ENCODE assay signal across 9 mouse cellular contexts in genomic region chr7:139994676-139995075, GRCm38 (mm10). TPM values are rescaled to one million over a fixed set of nuclear protein-coding genes. Genes with fewer than 3 reads are reported as not detected.
DNase-seq lines count a peak whose midpoint lies in the region; ATAC-seq lines count a peak whose summit lies in the region.
"Had no signal": no experiment of that assay in that cellular context is flagged by ENCODE, and none has a peak within 500 bp of the region (broad histone marks: within the 10 kb centered on the region; RNA-seq: fewer than 3 reads in every experiment).

No protein-coding gene starts in this region.

- no peaks in the 10 kb centered on the region for H3K9me3 ChIP-seq in midbrain, embryonic 14.5 days (ENCODE audit: control insufficient read depth, low read length)
- no peaks in the 10 kb centered on the region for H3K9me3 ChIP-seq in midbrain, embryonic 16.5 days (replicated peaks; ENCODE audit: control insufficient read depth, low read length, poor library complexity, severe bottlenecking)
- no peaks in the 10 kb centered on the region for H3K9me3 ChIP-seq in neural tube, embryonic 11.5 days (ENCODE audit: control insufficient read depth, low read length)

- H3K4me1 ChIP-seq in midbrain, embryonic 14.5 days (ENCODE audit: control insufficient read depth, insufficient read depth, low read length) = no peaks in the 10 kb centered on the region
- H3K4me1 ChIP-seq in midbrain, embryonic 16.5 days (ENCODE audit: control insufficient read depth, insufficient read depth, low read length) = no peaks in the 10 kb centered on the region
- H3K4me1 ChIP-seq in neural tube, embryonic 11.5 days (ENCODE audit: control insufficient read depth, insufficient read depth, low read length) = no peaks in the 10 kb centered on the region

- no peak overlapping the region for H3K4me2 ChIP-seq in midbrain, embryonic 14.5 days (ENCODE audit: low read length)
- no peak overlapping the region for H3K4me2 ChIP-seq in midbrain, embryonic 16.5 days (ENCODE audit: low read length)
- H3K4me2 ChIP-seq in neural tube, embryonic 11.5 days (ENCODE audit: low read depth) = no peak overlapping the region

- no peak for ATAC-seq in midbrain, embryonic 14.5 days (ENCODE audit: low FRiP score, low TSS enrichment)
- ATAC-seq in midbrain, embryonic 16.5 days = no peak
- ATAC-seq in common myeloid progenitor, adult 5-6 weeks (replicated peaks; ENCODE audit: low read depth, poor library complexity, severe bottlenecking) = peak; percentile 73
- peak; percentile 45; the same call in 1 of the 2 replicates for ATAC-seq in neural tube, embryonic 11.5 days (ENCODE audit: insufficient read depth, low FRiP score, low TSS enrichment)

- peak; percentile 82 for DNase-seq in midbrain, embryonic 14.5 days
- DNase-seq in WW6 (ENCODE audit: low read depth, low spot score) = peak; percentile 43
- DNase-seq in heart, postnatal 14 days = peak; percentile 59 to 71
- peak; percentile 75 to 83 for DNase-seq in left cerebral cortex, postnatal 25 days (ENCODE audit: low spot score in 2 of 2)
- peak; percentile 65 for DNase-seq in neural tube, embryonic 11.5 days (ENCODE audit: low spot score)
- DNase-seq in thymus, postnatal 0 days (ENCODE audit: low spot score) = peak; percentile 72

- H3K27me3 ChIP-seq in midbrain, embryonic 14.5 days (ENCODE audit: control insufficient read depth, insufficient read depth, low read length) = no peaks in the 10 kb centered on the region
- H3K27me3 ChIP-seq in midbrain, embryonic 16.5 days (ENCODE audit: control insufficient read depth, insufficient read depth, low read depth, low read length) = no peaks in the 10 kb centered on the region
- H3K27me3 ChIP-seq in neural tube, embryonic 11.5 days (ENCODE audit: control insufficient read depth, insufficient read depth, low read length) = no peaks in the 10 kb centered on the region

- no peak overlapping the region for H3K9ac ChIP-seq in midbrain, embryonic 14.5 days (replicated peaks; ENCODE audit: low read length)
- no peak overlapping the region for H3K9ac ChIP-seq in midbrain, embryonic 16.5 days (ENCODE audit: low read depth, low read length)
- no peak overlapping the region for H3K9ac ChIP-seq in neural tube, embryonic 11.5 days (ENCODE audit: low read length)

- no peak overlapping the region for H3K27ac ChIP-seq in midbrain, embryonic 14.5 days (replicated peaks; ENCODE audit: low read depth, low read length)
- H3K27ac ChIP-seq in midbrain, embryonic 16.5 days (ENCODE audit: low read length) = no peak overlapping the region
- H3K27ac ChIP-seq in neural tube, embryonic 11.5 days (ENCODE audit: low read depth, low read length) = no peak overlapping the region

- 37% methylated on average over 3 of the region's 3 CpGs for WGBS in midbrain, embryonic 14.5 days
- WGBS in midbrain, embryonic 16.5 days = 30% methylated on average over 3 of the region's 3 CpGs
- 46% methylated on average over 3 of the region's 3 CpGs for WGBS in neural tube, embryonic 11.5 days

- H3K36me3 ChIP-seq in midbrain, embryonic 14.5 days (ENCODE audit: control insufficient read depth, insufficient read depth, low read length) = peaks cover 47% of the 10 kb centered on the region
- H3K36me3 ChIP-seq in midbrain, embryonic 16.5 days (ENCODE audit: control insufficient read depth, insufficient read depth, low read length) = peaks cover 27% of the 10 kb centered on the region
- H3K36me3 ChIP-seq in neural tube, embryonic 11.5 days (ENCODE audit: control insufficient read depth, insufficient read depth, low read length) = peaks cover 19% of the 10 kb centered on the region

- intact Hi-C loops in heart, postnatal 14 days (cut with DNase I) = loop anchor here (1.0 to 2.0 kb wide), 2 partner anchors 25 to 90 kb away; no protein-coding TSS in a partner anchor
- intact Hi-C loops in left cerebral cortex, postnatal 25 days (cut with DNase I) = loop anchor here (2.0 kb wide), 2 partner anchors 26 to 90 kb away; no protein-coding TSS in a partner anchor

- H3K4me3 ChIP-seq in midbrain, embryonic 14.5 days (replicated peaks; ENCODE audit: low read depth, low read length) = no peak overlapping the region
- no peak overlapping the region for H3K4me3 ChIP-seq in midbrain, embryonic 16.5 days (ENCODE audit: low read depth, low read length)
- no peak overlapping the region for H3K4me3 ChIP-seq in neural tube, embryonic 11.5 days (ENCODE audit: low read depth, low read length)

RNA-seq across cellular contexts. Expression of gene Adam8, which starts 2.3 kb away (rescaled TPM):
- polyA plus RNA-seq in midbrain, embryonic 14.5 days (2014; fragmentation: Nextera tagmentation; extraction: Ambion mirVana) = 2.8 and 3.6 TPM in 2 replicates
- 3.0 and 3.9 TPM in 2 replicates for polyA plus RNA-seq in midbrain, embryonic 16.5 days (2015; fragmentation: Nextera tagmentation; extraction: Ambion mirVana)
- total RNA-seq in common myeloid progenitor, adult 5-6 weeks (2017) = 0.34 and 0.46 TPM in 2 replicates
- total RNA-seq in heart, postnatal 14 days (2021) = under 1 TPM; 0.93 TPM
- total RNA-seq in left cerebral cortex, postnatal 25 days (2021) = 1 to 10 TPM; 2.6 to 2.7 TPM
- polyA plus RNA-seq in neural tube, embryonic 11.5 days (2014; fragmentation: Nextera tagmentation; extraction: Ambion mirVana) = 2.0 and 3.0 TPM in 2 replicates
- polyA plus RNA-seq in thymus, postnatal 0 days (2015; fragmentation: Nextera tagmentation; extraction: Ambion mirVana) = 5.3 and 6.7 TPM in 2 replicates

RNA-seq across cellular contexts. Expression of gene 6430531B16Rik, which starts 16.1 kb away (rescaled TPM):
- 0.74 and 0.76 TPM in 2 replicates for polyA plus RNA-seq in midbrain, embryonic 14.5 days (2014; fragmentation: Nextera tagmentation; extraction: Ambion mirVana)
- polyA plus RNA-seq in midbrain, embryonic 16.5 days (2015; fragmentation: Nextera tagmentation; extraction: Ambion mirVana) = 0.95 and 1.0 TPM in 2 replicates
- total RNA-seq in common myeloid progenitor, adult 5-6 weeks (2017) = 0.49 TPM in 1 of 2 replicates, not detected in the other
- not detected for total RNA-seq in heart, postnatal 14 days (2021)
- total RNA-seq in left cerebral cortex, postnatal 25 days (2021) = 1 to 10 TPM in 1 of 2 experiments, under 1 TPM in 1; 0.96 to 1.1 TPM
- polyA plus RNA-seq in neural tube, embryonic 11.5 days (2014; fragmentation: Nextera tagmentation; extraction: Ambion mirVana) = 0.51 TPM in 1 of 2 replicates, not detected in the other
- polyA plus RNA-seq in thymus, postnatal 0 days (2015; fragmentation: Nextera tagmentation; extraction: Ambion mirVana) = 0.71 and 0.90 TPM in 2 replicates
- polyA plus RNA-seq: heart, embryonic 14.5 days had no signal

RNA-seq across cellular contexts. Expression of gene Zfp511, which starts 41.5 kb away (rescaled TPM):
- polyA plus RNA-seq in midbrain, embryonic 14.5 days (2014; fragmentation: Nextera tagmentation; extraction: Ambion mirVana) = 51.5 and 55.9 TPM in 2 replicates
- 55.9 and 56.5 TPM in 2 replicates for polyA plus RNA-seq in midbrain, embryonic 16.5 days (2015; fragmentation: Nextera tagmentation; extraction: Ambion mirVana)
- total RNA-seq in common myeloid progenitor, adult 5-6 weeks (2017) = 21.7 and 23.6 TPM in 2 replicates
- 10 to 100 TPM; 10.3 to 10.7 TPM for total RNA-seq in heart, postnatal 14 days (2021)
- 10 to 100 TPM; 26.5 to 27.5 TPM for total RNA-seq in left cerebral cortex, postnatal 25 days (2021)
- polyA plus RNA-seq in neural tube, embryonic 11.5 days (2014; fragmentation: Nextera tagmentation; extraction: Ambion mirVana) = 39.6 and 47.7 TPM in 2 replicates
- polyA plus RNA-seq in thymus, postnatal 0 days (2015; fragmentation: Nextera tagmentation; extraction: Ambion mirVana) = 38.9 and 40.3 TPM in 2 replicates

RNA-seq across cellular contexts. Expression of gene Tubgcp2, which starts 41.8 kb away (rescaled TPM):
- polyA plus RNA-seq in midbrain, embryonic 14.5 days (2014; fragmentation: Nextera tagmentation; extraction: Ambion mirVana) = 58.6 and 64.7 TPM in 2 replicates
- 58.0 and 61.0 TPM in 2 replicates for polyA plus RNA-seq in midbrain, embryonic 16.5 days (2015; fragmentation: Nextera tagmentation; extraction: Ambion mirVana)
- 47.4 and 54.2 TPM in 2 replicates for total RNA-seq in common myeloid progenitor, adult 5-6 weeks (2017)
- 10 to 100 TPM; 27.4 to 29.4 TPM for total RNA-seq in heart, postnatal 14 days (2021)
- total RNA-seq in left cerebral cortex, postnatal 25 days (2021) = 10 to 100 TPM; 32.8 to 35.3 TPM
- 73.9 and 83.4 TPM in 2 replicates for polyA plus RNA-seq in neural tube, embryonic 11.5 days (2014; fragmentation: Nextera tagmentation; extraction: Ambion mirVana)
- 42.2 TPM in 2 replicates for polyA plus RNA-seq in thymus, postnatal 0 days (2015; fragmentation: Nextera tagmentation; extraction: Ambion mirVana)

RNA-seq across cellular contexts. Expression of gene Utf1, which starts 51.1 kb away (rescaled TPM):
- polyA plus RNA-seq in midbrain, embryonic 14.5 days (2014; fragmentation: Nextera tagmentation; extraction: Ambion mirVana) = not detected in 2 replicates
- polyA plus RNA-seq in midbrain, embryonic 16.5 days (2015; fragmentation: Nextera tagmentation; extraction: Ambion mirVana) = not detected in 2 replicates
- total RNA-seq in common myeloid progenitor, adult 5-6 weeks (2017) = not detected in 2 replicates
- not detected for total RNA-seq in heart, postnatal 14 days (2021)
- not detected for total RNA-seq in left cerebral cortex, postnatal 25 days (2021)
- not detected in 2 replicates for polyA plus RNA-seq in neural tube, embryonic 11.5 days (2014; fragmentation: Nextera tagmentation; extraction: Ambion mirVana)
- 8.7 and 8.9 TPM in 2 replicates for polyA plus RNA-seq in thymus, postnatal 0 days (2015; fragmentation: Nextera tagmentation; extraction: Ambion mirVana)
- polyA plus RNA-seq: heart, embryonic 14.5 days had no signal

Comparison
In these comparisons a context has a peak if more than half of its experiments do, and no peak if none do; other contexts are left out.
1. ATAC-seq: peak in common myeloid progenitor, adult 5-6 weeks (single experiment) and neural tube, embryonic 11.5 days (single experiment); none in midbrain, embryonic 14.5 days (single experiment) and midbrain, embryonic 16.5 days (single experiment).
2. Peak in every context shown above with its lines, with median percentiles within 50 percentile points of each other: DNase-seq.